In genomic region chr17:43801595-43802373, GRCm38 (mm10) we compare ENCODE assay signal across 8 mouse cellular contexts. TPM values are rescaled to one million over a fixed set of nuclear protein-coding genes. Genes with fewer than 3 reads are reported as not detected.
DNase-seq lines count a peak whose midpoint lies in the region; ATAC-seq lines count a peak whose summit lies in the region.

No protein-coding gene starts in this region.

- peaks cover 16% of the 10 kb centered on the region for H3K4me1 ChIP-seq in forebrain, embryonic 16.5 days (replicated peaks; ENCODE audit: control insufficient read depth, insufficient read depth, low read length)

- H3K36me3 ChIP-seq in forebrain, embryonic 16.5 days (ENCODE audit: control insufficient read depth, insufficient read depth): no peaks in the 10 kb centered on the region

- H3K9me3 ChIP-seq in forebrain, embryonic 16.5 days (ENCODE audit: control insufficient read depth, low read length): no peaks in the 10 kb centered on the region

- peak; percentile 84 for ATAC-seq in forebrain, embryonic 16.5 days

- peak overlapping the region; percentile 82 for H3K9ac ChIP-seq in forebrain, embryonic 16.5 days (replicated peaks; ENCODE audit: low read depth, low read length)

- H3K4me3 ChIP-seq in forebrain, embryonic 16.5 days (replicated peaks; ENCODE audit: low read length): peak overlapping the region; percentile 65

- WGBS in forebrain, embryonic 16.5 days: 0% methylated on average over 49 of the region's 55 CpGs

- peak overlapping the region; percentile 18; the same call in 1 of the 2 replicates for H3K27ac ChIP-seq in forebrain, embryonic 16.5 days (ENCODE audit: low read length)

- DNase-seq in Muller cell, postnatal 12 days (ENCODE audit: inconsistent ontology term): peak; percentile 86
- peak; percentile 69 to 77 for DNase-seq in cerebellum, adult 18-20 months
- peak; percentile 87 to 88 for DNase-seq in heart, postnatal 10 days
- DNase-seq in kidney, postnatal 25 days: peak; percentile 51 to 84
- peak; percentile 37 to 46 for DNase-seq in lung, adult 18-20 months
- DNase-seq in ovary, adult 18-20 months (ENCODE audit: low spot score): peak; percentile 39
- DNase-seq in urinary bladder, postnatal 4 days (ENCODE audit: low spot score in 2 of 2): peak; percentile 48 to 70

- H3K27me3 ChIP-seq in forebrain, embryonic 16.5 days (replicated peaks; ENCODE audit: control insufficient read depth, insufficient read depth, low read length): no peaks in the 10 kb centered on the region

- H3K4me2 ChIP-seq in forebrain, embryonic 16.5 days (ENCODE audit: low read length): peak overlapping the region; percentile 92

- intact Hi-C loops in heart, postnatal 10 days (cut with DNase I): loop anchor here (2.0 to 10.0 kb wide), 5 partner anchors 61 to 333 kb away; no protein-coding TSS in a partner anchor

RNA-seq across cellular contexts. Expression of gene Rcan2, which starts 0.6 kb away (rescaled TPM):
- polyA plus RNA-seq in forebrain, embryonic 16.5 days (2015; fragmentation: Nextera tagmentation; extraction: Ambion mirVana): 25.1 and 47.1 TPM in 2 replicates
- 100 to 1,000 TPM; 209 to 216 TPM for total RNA-seq in heart, postnatal 10 days (2021)

Comparison
In these comparisons a context has a peak if more than half of its experiments do, and no peak if none do; other contexts are left out.
1. Peak in every context shown above with its lines: DNase-seq, ATAC-seq, H3K4me3 ChIP-seq and H3K27ac ChIP-seq.